Mouse (Mus musculus): Measurements from ENCODE around the gene Slc25a21. TPM values are rescaled to one million over a fixed set of nuclear protein-coding genes. Genes with fewer than 3 reads are reported as not detected.

Slc25a21 gene
- total RNA-seq, 2 experiments from 2014 or later: 0.40 TPM; not detected in 1

DNA sequence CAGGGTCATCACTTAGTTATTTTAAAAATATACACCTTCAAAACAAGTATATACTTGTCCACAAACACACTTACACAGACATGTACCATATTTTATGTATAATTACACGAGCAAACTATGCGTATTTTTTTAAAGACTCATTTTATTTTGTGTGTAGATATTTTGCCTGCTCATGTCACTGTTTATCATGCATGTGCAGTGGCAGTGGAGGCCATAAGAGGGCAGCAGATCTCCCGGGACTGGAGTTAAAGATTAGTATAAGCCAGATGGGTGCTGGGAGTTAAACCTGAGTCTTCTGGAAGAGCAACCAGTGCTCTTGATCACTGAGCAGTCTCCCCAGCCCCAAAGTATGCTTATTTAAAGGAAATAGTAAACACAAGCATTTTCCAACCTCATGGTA is 522.5 kb downstream of the Slc25a21 start:
- intact Hi-C loops (cut with DNase I; ENCODE audit: low total_unique reads): loop anchor here (5.0 kb wide), 1 partner anchor 318 kb away; no protein-coding TSS in a partner anchor
- DNase-seq: no peak

DNA sequence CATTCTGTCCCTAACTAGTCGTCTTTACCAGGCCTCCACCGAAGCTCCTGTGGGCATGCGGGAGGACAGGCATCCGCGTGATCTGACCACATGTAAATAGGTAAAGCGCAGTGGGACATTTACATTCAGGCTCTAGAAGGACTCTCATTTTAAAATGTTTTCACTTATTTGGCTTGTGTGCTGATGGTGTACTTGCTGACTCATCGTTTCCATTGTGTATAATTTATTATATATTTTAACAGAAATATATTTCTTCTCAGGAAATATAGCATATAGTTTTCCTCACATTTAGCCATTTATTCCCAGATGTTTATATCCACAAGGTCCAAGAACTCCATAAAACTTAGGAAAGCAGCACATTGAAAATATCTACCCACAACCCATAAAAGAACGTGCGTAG is 526.5 kb downstream of the Slc25a21 start:
- intact Hi-C loops (cut with DNase I; ENCODE audit: low total_unique reads): no loop called here

DNA sequence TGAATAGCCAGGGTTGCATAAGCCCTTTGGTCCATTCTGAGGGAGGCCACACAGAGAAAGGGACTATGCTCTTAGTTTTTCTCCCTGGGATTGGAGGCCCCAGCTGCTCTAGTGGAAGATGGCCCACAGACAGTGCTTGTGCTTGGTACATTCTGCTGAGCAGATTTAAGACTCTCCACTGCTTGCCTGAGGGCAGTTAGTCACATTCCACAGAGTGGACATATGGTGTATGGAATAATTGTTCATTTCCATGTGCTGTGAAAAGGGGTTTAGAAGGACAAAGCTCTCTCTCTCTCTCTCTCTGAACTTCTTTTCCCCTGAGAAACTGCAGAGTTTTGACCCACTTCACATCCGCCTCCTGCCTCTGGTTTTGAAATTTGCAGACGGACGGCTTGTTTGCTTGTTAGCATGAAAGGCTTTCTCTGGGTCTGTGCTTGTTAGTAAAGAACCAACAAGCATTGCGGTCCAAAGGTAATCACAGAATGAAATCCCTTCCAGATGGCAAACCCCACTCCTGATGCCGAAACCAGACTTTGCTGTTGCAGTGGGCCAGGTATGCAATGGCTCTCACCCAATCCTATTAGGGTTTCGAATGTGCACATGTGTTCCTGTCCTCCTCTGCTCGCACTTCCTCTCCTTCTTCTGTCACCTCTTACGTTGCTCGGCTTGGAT is 527.7 kb downstream of the Slc25a21 start:
- intact Hi-C loops (cut with DNase I; ENCODE audit: low total_unique reads): no loop called here
- no peak for DNase-seq

More for the DNA sequence above, 526.5 kb downstream of the Slc25a21 start:
- no peak for DNase-seq

Other genes starting within 250 kb of the Slc25a21 start
- gene Prps1l3, start 32.9 kb upstream of the Slc25a21 start, total RNA-seq (2021): 10 to 100 TPM; 21.3 to 26.2 TPM
- gene Mipol1, start 33.0 kb upstream of the Slc25a21 start, total RNA-seq (2021): 1 to 10 TPM; 3.7 to 4.3 TPM